Mouse (Mus musculus) hindbrain, embryonic 16.5 days (tissue): ENCODE data around the gene Abcc3. TPM values are rescaled to one million over a fixed set of nuclear protein-coding genes. Genes with fewer than 3 reads are reported as not detected.
A peak's percentile ranks its signal among the peaks of the same experiment; 100 is the strongest.

Source experiments
- ATAC-seq: fragments of 200-750 bp; cut with Nextera tagmentation; 2 replicates; pipeline ENCODE4 v1.8.0; 2017; ENCODE audit warnings: moderate TSS enrichment, moderate library complexity
- H3K27ac ChIP-seq: fragments of 300-500 bp; sonication (generic); 2 replicates; pipeline ENCODE4 v1.5.1; 2014; ENCODE audit warnings: low read depth, mild to moderate bottlenecking, control low read depth, low read length, moderate library complexity
- H3K27me3 ChIP-seq: fragments of 300-500 bp; sonication (generic); replicated peaks from 2 replicates; pipeline ENCODE4 v1.6.1; 2014; ENCODE audit warnings: low read length; ENCODE audit not compliant: control insufficient read depth, insufficient read depth
- H3K36me3 ChIP-seq: fragments of 300-500 bp; sonication (generic); 2 replicates; pipeline ENCODE4 v1.6.1; 2014; ENCODE audit warnings: mild to moderate bottlenecking, low read length, moderate library complexity, mixed read lengths; ENCODE audit not compliant: control insufficient read depth, insufficient read depth
- H3K4me1 ChIP-seq: fragments of 300-500 bp; sonication (generic); 2 replicates; pipeline ENCODE4 v1.6.1; 2014; ENCODE audit warnings: low read depth, low read length; ENCODE audit not compliant: control insufficient read depth, insufficient read depth
- H3K4me2 ChIP-seq: fragments of 300-500 bp; sonication (generic); 2 replicates; pipeline ENCODE4 v1.6.1; 2014; ENCODE audit warnings: mild to moderate bottlenecking, low read length, control low read depth, moderate library complexity
- H3K4me3 ChIP-seq: fragments of 300-500 bp; sonication (generic); 2 replicates; pipeline ENCODE4 v1.5.1; 2014; ENCODE audit warnings: mild to moderate bottlenecking, low read length, control low read depth, moderate library complexity
- H3K9ac ChIP-seq: fragments of 300-500 bp; sonication (generic); 2 replicates; pipeline ENCODE4 v1.6.1; 2014; ENCODE audit warnings: low read depth, mild to moderate bottlenecking, control low read depth, low read length, moderate library complexity
- H3K9me3 ChIP-seq: fragments of 300-500 bp; sonication (generic); 2 replicates; pipeline ENCODE4 v1.6.1; 2014; ENCODE audit warnings: mild to moderate bottlenecking, low read length, moderate library complexity; ENCODE audit not compliant: control insufficient read depth
- WGBS: fragments of 180-500 bp; shearing (Covaris S2); extraction: QIAGEN DNeasy Blood & Tissue Kit; methylation state at CpG from one replicate; pipeline ENCODE4 v1.1.7; 2014; 5-methylcytosine and 5-hydroxymethylcytosine counted together
- polyA plus RNA-seq: library from polyadenylated mRNA; unstranded; fragments of >200 nt; fragmentation: Nextera tagmentation; extraction: Ambion mirVana; gene quantifications from 2 replicates; pipeline ENCODE4 v1.2.1, GENCODE M21; 2015

The Abcc3 gene
- polyA plus RNA-seq, 1 experiment from 2014 or later, result 0.91 TPM

GRCm38 (mm10) chr11:94327693-94328643 lies 64.8 kb downstream of the Abcc3 start, which contains the start of gene Ankrd40:
TSS of gene Ankrd40 (plus strand) at chr11:94328001.
- under 1% methylated on average over 68 of the region's 78 CpGs for WGBS
- ATAC-seq, result peak; percentile 90
- peak within 1 kb of the TSS; percentile 100 for H3K27ac ChIP-seq
- H3K36me3 ChIP-seq, result no peaks in the 10 kb centered on the region
- peak within 1 kb of the TSS; percentile 83 for H3K4me2 ChIP-seq
- H3K9ac ChIP-seq, result peak within 1 kb of the TSS; percentile 98
- H3K4me3 ChIP-seq, result peak within 1 kb of the TSS; percentile 86
- H3K9me3 ChIP-seq, result no peaks in the 10 kb centered on the region
- peaks cover 32% of the 10 kb centered on the region for H3K4me1 ChIP-seq
- H3K27me3 ChIP-seq, result no peaks in the 10 kb centered on the region

GRCm38 (mm10) chr11:94326961-94327411 lies 65.8 kb downstream of the Abcc3 start:
- H3K4me1 ChIP-seq, result peaks cover 30% of the 10 kb centered on the region
- peak; percentile 73 for ATAC-seq
- H3K9ac ChIP-seq, result peak overlapping the region; percentile 65
- 1% methylated on average over 10 of the region's 10 CpGs for WGBS
- no peaks in the 10 kb centered on the region for H3K36me3 ChIP-seq
- H3K9me3 ChIP-seq, result no peaks in the 10 kb centered on the region
- peak overlapping the region; percentile 86 for H3K4me3 ChIP-seq
- H3K27ac ChIP-seq, result peak overlapping the region; percentile 100
- H3K4me2 ChIP-seq, result peak overlapping the region; percentile 83
- H3K27me3 ChIP-seq, result no peaks in the 10 kb centered on the region

GRCm38 (mm10) chr11:94324618-94325017 lies 68.2 kb downstream of the Abcc3 start:
- no peaks in the 10 kb centered on the region for H3K9me3 ChIP-seq
- no peak overlapping the region for H3K9ac ChIP-seq
- no peak overlapping the region for H3K4me3 ChIP-seq
- no peak for ATAC-seq
- H3K36me3 ChIP-seq, result no peaks in the 10 kb centered on the region
- H3K27ac ChIP-seq, result no peak overlapping the region
- H3K4me1 ChIP-seq, result peaks cover 22% of the 10 kb centered on the region
- 86% methylated on average over 5 of the region's 5 CpGs for WGBS
- no peak overlapping the region for H3K4me2 ChIP-seq
- no peaks in the 10 kb centered on the region for H3K27me3 ChIP-seq

GRCm38 (mm10) chr11:94323271-94323925 lies 69.4 kb downstream of the Abcc3 start:
- Histone ChIP-seq H3K27me3 (no peaks in the 10 kb centered on the region), H3K4me2 (no peak overlapping the region), H3K9ac (no peak overlapping the region), H3K36me3 (no peaks in the 10 kb centered on the region), H3K4me3 (no peak overlapping the region), H3K4me1 (peaks cover 25% of the 10 kb centered on the region), H3K9me3 (no peaks in the 10 kb centered on the region), H3K27ac (no peak overlapping the region)
- 74% methylated on average over 5 of the region's 5 CpGs for WGBS
- ATAC-seq, result no peak

GRCm38 (mm10) chr11:94322636-94323035 lies 70.2 kb downstream of the Abcc3 start:
- Histone ChIP-seq H3K27ac (peak overlapping the region; percentile 89), H3K4me2 (peak overlapping the region; percentile 64), H3K36me3 (no peaks in the 10 kb centered on the region), H3K4me1 (peaks cover 31% of the 10 kb centered on the region), H3K9ac (peak overlapping the region; percentile 100), H3K4me3 (peak overlapping the region; percentile 99), H3K27me3 (no peaks in the 10 kb centered on the region), H3K9me3 (no peaks in the 10 kb centered on the region)
- 48% methylated on average over 5 of the region's 5 CpGs for WGBS
- no peak for ATAC-seq

- Histone ChIP-seq H3K4me2 (peak within 1 kb of the TSS; percentile 64), H3K36me3 (no peaks in the 10 kb centered on the region), H3K27me3 (no peaks in the 10 kb centered on the region), H3K4me3 (peak within 1 kb of the TSS; percentile 99), H3K4me1 (peaks cover 36% of the 10 kb centered on the region), H3K9me3 (no peaks in the 10 kb centered on the region), H3K27ac (peak within 1 kb of the TSS; percentile 89), H3K9ac (peak within 1 kb of the TSS; percentile 100)
- peak; percentile 95 for ATAC-seq
- under 1% methylated on average over 26 of the region's 36 CpGs for WGBS
Observed at GRCm38 (mm10) chr11:94321931-94322400, 70.8 kb downstream of the Abcc3 start, which contains the start of gene Luc7l3. TSS of gene Luc7l3 (minus strand) at chr11:94321988.

- no peaks in the 10 kb centered on the region for H3K9me3 ChIP-seq
- WGBS, result under 1% methylated on average over 67 of the region's 67 CpGs
Observed at GRCm38 (mm10) chr11:94320969-94321930, 71.5 kb downstream of the Abcc3 start.

GRCm38 (mm10) chr11:94318056-94318455 lies 74.7 kb downstream of the Abcc3 start:
- 78% methylated on average over 5 of the region's 5 CpGs for WGBS
- H3K27me3 ChIP-seq, result no peaks in the 10 kb centered on the region
- no peak overlapping the region for H3K4me2 ChIP-seq
- ATAC-seq, result no peak
- H3K36me3 ChIP-seq, result no peaks in the 10 kb centered on the region
- no peak overlapping the region for H3K4me3 ChIP-seq
- no peaks in the 10 kb centered on the region for H3K9me3 ChIP-seq
- no peak overlapping the region for H3K27ac ChIP-seq
- H3K4me1 ChIP-seq, result peaks cover 50% of the 10 kb centered on the region
- no peak overlapping the region for H3K9ac ChIP-seq

More at GRCm38 (mm10) chr11:94320969-94321930, 71.5 kb downstream of the Abcc3 start:
- Histone ChIP-seq H3K9ac (peak overlapping the region; percentile 100), H3K4me3 (peak overlapping the region; percentile 99), H3K27me3 (no peaks in the 10 kb centered on the region), H3K4me1 (peaks cover 38% of the 10 kb centered on the region), H3K27ac (peak overlapping the region; percentile 89), H3K36me3 (no peaks in the 10 kb centered on the region), H3K4me2 (peak overlapping the region; percentile 64)
- peak; percentile 79 for ATAC-seq
